Mouse (Mus musculus) liver, embryonic 15.5 days (tissue): ENCODE measurements around the gene Tefm. TPM values are rescaled to one million over a fixed set of nuclear protein-coding genes. Genes with fewer than 3 reads are reported as not detected.
"Not testable (repeated sequence)": the region's sequence is repeated elsewhere in the genome, so short reads cannot be mapped to it uniquely, and the experiment has no call there.

Source experiments
- ATAC-seq: fragments of 200-750 bp; cut with Nextera tagmentation; 2 replicates; pipeline ENCODE4 v1.8.0; 2017; ENCODE audit warnings: moderate number of reproducible peaks, mild to moderate bottlenecking, moderate library complexity; ENCODE audit not compliant: insufficient read depth
- H3K27ac ChIP-seq: fragments of 300-500 bp; sonication (generic); replicated peaks from 2 replicates; pipeline ENCODE4 v1.5.1; 2015; ENCODE audit warnings: mild to moderate bottlenecking, inconsistent platforms
- H3K27me3 ChIP-seq: fragments of 300-500 bp; sonication (generic); 2 replicates; pipeline ENCODE4 v1.6.1; 2015; ENCODE audit warnings: mild to moderate bottlenecking, inconsistent platforms
- H3K36me3 ChIP-seq: fragments of 300-500 bp; sonication (generic); replicated peaks from 2 replicates; pipeline ENCODE4 v1.6.1; 2015; ENCODE audit warnings: moderate library complexity, mild to moderate bottlenecking, inconsistent platforms
- H3K4me1 ChIP-seq: fragments of 300-500 bp; sonication (generic); replicated peaks from 2 replicates; pipeline ENCODE4 v1.6.1; 2015; ENCODE audit warnings: inconsistent platforms
- H3K4me2 ChIP-seq: fragments of 300-500 bp; sonication (generic); 2 replicates; pipeline ENCODE4 v1.6.1; 2015; ENCODE audit warnings: moderate library complexity, mild to moderate bottlenecking, inconsistent platforms
- H3K4me3 ChIP-seq: fragments of 300-500 bp; sonication (generic); replicated peaks from 2 replicates; pipeline ENCODE4 v1.5.1; 2015; ENCODE audit warnings: mild to moderate bottlenecking, inconsistent platforms
- H3K9ac ChIP-seq: fragments of 300-500 bp; sonication (generic); 2 replicates; pipeline ENCODE4 v1.6.1; 2015; ENCODE audit warnings: moderate library complexity, mild to moderate bottlenecking, inconsistent platforms
- H3K9me3 ChIP-seq: fragments of 300-500 bp; sonication (generic); replicated peaks from 2 replicates; pipeline ENCODE4 v1.6.1; 2016; ENCODE audit warnings: inconsistent platforms
- WGBS: fragments of 180-500 bp; shearing (Covaris S2); methylation state at CpG from one replicate; pipeline ENCODE4 v1.1.7; 2015; ENCODE audit warnings: mixed read lengths; ENCODE audit not compliant: insufficient replicate concordance; 5-methylcytosine and 5-hydroxymethylcytosine counted together
- polyA plus RNA-seq: library from polyadenylated mRNA; unstranded; fragments of >200 nt; fragmentation: Nextera tagmentation; extraction: Ambion mirVana; gene quantifications from 2 replicates; pipeline ENCODE4 v1.2.1, GENCODE M21; 2015

The Tefm gene
- polyA plus RNA-seq: 11.9 and 12.2 TPM in 2 replicates

- Histone ChIP-seq H3K9me3 (no peaks in the 10 kb centered on the region), H3K4me2 (peak within 1 kb of the TSS; percentile 93), H3K4me3 (peak within 1 kb of the TSS; percentile 78), H3K36me3 (peaks cover 33% of the 10 kb centered on the region), H3K27ac (peak within 1 kb of the TSS; percentile 76), H3K27me3 (no peaks in the 10 kb centered on the region), H3K4me1 (peaks cover 48% of the 10 kb centered on the region), H3K9ac (peak within 1 kb of the TSS; percentile 77)
- WGBS: under 1% methylated on average over 40 of the region's 40 CpGs
- peak; percentile 82 for ATAC-seq
These were observed at the start of gene Tefm for GRCm38 (mm10) chr11:80141825-80142521. Tefm (minus strand) TSS chr11:80142175.

DNA sequence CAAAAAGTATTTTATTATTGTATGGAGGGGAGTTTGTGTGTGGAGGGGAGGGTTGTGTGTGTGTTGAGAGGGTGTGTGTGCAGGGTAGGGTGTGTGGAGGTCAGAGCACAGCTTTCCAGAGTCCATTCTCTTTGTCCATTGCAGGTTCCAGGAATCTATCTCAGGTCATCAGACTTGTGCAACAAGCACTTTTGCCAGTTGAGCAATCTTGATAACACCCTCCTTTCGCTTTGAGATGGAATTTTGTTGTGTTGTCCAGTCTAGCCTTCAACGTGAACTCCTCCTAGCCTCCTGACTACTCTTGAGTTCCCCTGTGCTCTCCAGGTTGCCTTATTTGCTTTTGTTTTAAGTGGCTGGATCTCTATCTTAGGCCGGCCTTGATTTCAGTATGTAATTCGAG is 48.3 kb upstream of the Tefm start:
- Histone ChIP-seq H3K4me3 (no peak overlapping the region), H3K27ac (no peak overlapping the region; the same call in 1 of the 2 replicates), H3K9me3 (no peaks in the 10 kb centered on the region; the same call in 1 of the 2 replicates), H3K4me2 (no peak overlapping the region), H3K36me3 (peaks cover 29% of the 10 kb centered on the region), H3K27me3 (no peaks in the 10 kb centered on the region), H3K4me1 (peaks cover 5% of the 10 kb centered on the region), H3K9ac (no peak overlapping the region)
- WGBS: 53% methylated on average over 4 of the region's 4 CpGs
- peak; percentile 64 for ATAC-seq

DNA sequence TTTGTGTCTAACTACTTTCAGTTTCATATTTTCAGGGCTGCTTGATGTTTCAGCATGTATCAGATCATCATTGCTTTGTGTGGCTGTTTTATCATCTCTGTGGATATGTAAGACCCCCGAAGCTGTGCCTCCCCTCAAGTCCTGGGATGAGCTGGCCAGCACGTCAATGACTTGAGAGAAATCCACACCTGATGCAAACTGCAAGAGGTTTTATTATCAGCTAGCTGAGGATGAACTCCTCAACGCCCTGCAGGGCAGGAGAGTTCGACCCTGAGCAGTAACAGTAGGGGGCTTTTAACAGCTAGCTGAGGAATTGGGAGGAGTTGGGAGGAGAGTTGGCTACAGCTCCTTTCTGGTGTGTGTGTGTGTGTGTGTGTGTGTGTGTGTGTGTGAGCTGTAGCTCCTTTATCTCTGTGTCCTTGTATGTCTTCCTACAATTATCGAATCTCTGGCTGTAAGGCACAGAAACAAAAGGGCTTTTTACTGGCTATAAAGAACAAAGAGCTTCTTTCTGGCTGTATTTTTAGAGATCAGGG is 43.5 kb upstream of the Tefm start:
- H3K4me1 ChIP-seq: peaks cover 24% of the 10 kb centered on the region
- not testable (repeated sequence) for H3K4me2 ChIP-seq, H3K9ac ChIP-seq, H3K27me3 ChIP-seq, H3K36me3 ChIP-seq, H3K27ac ChIP-seq, H3K4me3 ChIP-seq, H3K9me3 ChIP-seq, ATAC-seq
- WGBS: 75% methylated on average over 5 of the region's 5 CpGs

GRCm38 (mm10) chr11:80184531-80185071 is 42.6 kb upstream of the Tefm start:
- Histone ChIP-seq H3K27ac (no peak overlapping the region), H3K4me1 (peaks cover 24% of the 10 kb centered on the region), H3K4me2 (peak overlapping the region; percentile 90), H3K36me3 (no peaks in the 10 kb centered on the region), H3K4me3 (peak overlapping the region; percentile 76), H3K9me3 (no peaks in the 10 kb centered on the region), H3K27me3 (no peaks in the 10 kb centered on the region), H3K9ac (0 out of 2 replicates have a peak overlapping the region, but pooled peaks have one; percentile 2)
- WGBS: 70% methylated on average over 6 of the region's 6 CpGs
- no peak for ATAC-seq

GRCm38 (mm10) chr11:80183705-80184255 is 41.8 kb upstream of the Tefm start, which contains the start of gene Rnf135:
Rnf135 (plus strand) TSS chr11:80183851.
- peak within 1 kb of the TSS; percentile 73 for H3K9ac ChIP-seq
- peak within 1 kb of the TSS; percentile 90 for H3K4me2 ChIP-seq
- H3K9me3 ChIP-seq: no peaks in the 10 kb centered on the region
- H3K27me3 ChIP-seq: no peaks in the 10 kb centered on the region
- WGBS: under 1% methylated on average over 33 of the region's 33 CpGs
- H3K4me3 ChIP-seq: peak within 1 kb of the TSS; percentile 76
- H3K27ac ChIP-seq: peak within 1 kb of the TSS; percentile 80
- H3K36me3 ChIP-seq: no peaks in the 10 kb centered on the region
- peaks cover 24% of the 10 kb centered on the region for H3K4me1 ChIP-seq
- ATAC-seq: peak; percentile 86

- not testable (repeated sequence) for H3K9me3 ChIP-seq, H3K27me3 ChIP-seq, H3K36me3 ChIP-seq
- peaks cover 24% of the 10 kb centered on the region for H3K4me1 ChIP-seq
- H3K4me2 ChIP-seq: peak overlapping the region; percentile 90
- ATAC-seq: peak; percentile 64
- H3K27ac ChIP-seq: peak overlapping the region; percentile 26; the same call in 1 of the 2 replicates
- peak overlapping the region; percentile 76 for H3K4me3 ChIP-seq
- WGBS: 35% methylated on average over 12 of the region's 12 CpGs
- peak overlapping the region; percentile 73 for H3K9ac ChIP-seq
These were observed 41.2 kb upstream of the Tefm start for GRCm38 (mm10) chr11:80183054-80183704.

- no peaks in the 10 kb centered on the region for H3K27me3 ChIP-seq
- H3K36me3 ChIP-seq: no peaks in the 10 kb centered on the region
- WGBS: 52% methylated on average over 5 of the region's 5 CpGs
- no peak overlapping the region for H3K4me2 ChIP-seq
- H3K9ac ChIP-seq: no peak overlapping the region
- H3K4me3 ChIP-seq: no peak overlapping the region
- ATAC-seq: no peak
- no peaks in the 10 kb centered on the region for H3K9me3 ChIP-seq
- H3K4me1 ChIP-seq: peaks cover 24% of the 10 kb centered on the region
- H3K27ac ChIP-seq: no peak overlapping the region
These were observed 39.2 kb upstream of the Tefm start for GRCm38 (mm10) chr11:80181021-80181749.

DNA sequence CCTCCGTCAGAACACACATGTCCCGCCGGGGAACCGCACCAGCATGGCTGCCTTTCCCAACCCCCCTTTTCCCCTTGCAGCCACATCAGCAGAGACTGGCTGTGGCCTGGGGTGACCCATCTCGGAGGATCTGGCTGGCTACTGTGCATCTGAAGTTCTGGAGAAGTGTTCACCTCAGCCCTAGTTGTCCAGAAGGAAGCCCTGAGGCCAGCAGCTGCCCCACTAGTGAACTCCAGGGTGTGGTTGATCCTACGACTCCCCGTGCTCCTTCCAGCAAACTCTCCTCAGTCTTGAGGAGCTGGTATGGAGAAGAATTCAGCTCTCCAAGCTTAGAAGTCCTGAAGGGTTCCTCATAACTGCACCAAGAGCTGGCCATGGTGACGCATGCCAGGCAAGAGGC is 36.3 kb upstream of the Tefm start:
- H3K36me3 ChIP-seq: no peaks in the 10 kb centered on the region
- no peak overlapping the region for H3K4me2 ChIP-seq
- no peaks in the 10 kb centered on the region for H3K9me3 ChIP-seq
- H3K4me3 ChIP-seq: no peak overlapping the region
- ATAC-seq: no peak
- H3K27ac ChIP-seq: no peak overlapping the region
- WGBS: 78% methylated on average over 8 of the region's 8 CpGs
- H3K4me1 ChIP-seq: peaks cover 10% of the 10 kb centered on the region
- H3K9ac ChIP-seq: no peak overlapping the region
- no peaks in the 10 kb centered on the region for H3K27me3 ChIP-seq

DNA sequence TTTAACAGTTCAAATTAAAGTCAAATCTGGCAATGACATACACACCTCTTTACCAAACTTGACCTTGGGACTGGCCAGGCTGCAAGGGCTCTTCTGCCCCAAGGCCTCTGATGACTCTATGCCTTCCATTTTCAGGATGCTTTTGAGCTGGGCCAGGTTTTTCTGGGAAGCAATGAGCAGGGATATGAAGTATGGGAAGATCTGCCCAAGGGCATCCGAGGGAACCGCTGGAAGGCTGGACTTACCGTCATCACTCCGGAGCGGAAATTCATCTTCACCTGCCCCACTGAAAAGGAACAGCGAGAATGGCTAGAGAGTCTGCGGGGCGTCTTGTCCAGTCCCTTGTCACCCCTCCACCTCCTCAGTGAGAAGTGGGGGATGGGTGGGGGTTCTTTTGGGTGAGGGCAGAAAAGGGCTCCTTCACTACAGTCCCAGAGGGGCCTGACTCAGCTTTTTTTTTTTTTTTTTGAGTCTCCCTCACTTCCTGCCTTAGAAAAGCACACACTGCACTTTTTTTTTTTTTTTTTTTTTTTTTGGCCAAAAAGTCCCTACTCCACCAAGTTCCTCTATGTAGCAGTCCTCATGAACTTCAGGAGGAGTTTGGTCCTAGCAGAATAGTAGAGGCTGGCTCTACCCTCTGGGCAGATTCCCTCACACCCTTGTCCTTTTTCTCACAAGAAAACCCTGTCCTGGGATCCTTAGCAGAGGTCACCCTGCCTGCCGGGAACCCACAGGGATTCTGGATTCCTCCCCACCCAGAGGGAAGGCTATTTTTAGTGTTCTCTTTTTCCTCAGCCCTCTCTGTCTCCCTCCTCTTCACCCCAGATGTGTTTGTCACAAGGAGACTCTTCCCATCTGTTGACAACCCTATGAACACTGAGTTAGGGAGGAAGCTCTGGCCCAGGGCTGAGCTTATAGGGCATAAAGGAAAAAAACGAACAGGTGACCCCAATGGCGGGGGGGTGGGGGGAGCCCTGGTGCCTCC is 35.2 kb upstream of the Tefm start:
- Histone ChIP-seq H3K27me3 (no peaks in the 10 kb centered on the region), H3K36me3 (no peaks in the 10 kb centered on the region), H3K9ac (no peak overlapping the region), H3K4me2 (no peak overlapping the region), H3K9me3 (no peaks in the 10 kb centered on the region), H3K4me3 (no peak overlapping the region), H3K27ac (peak overlapping the region; percentile 24), H3K4me1 (peaks cover 13% of the 10 kb centered on the region)
- 62% methylated on average over 11 of the region's 11 CpGs for WGBS
- no peak; the same call in 1 of the 2 replicates for ATAC-seq
